Mouse (Mus musculus) frontal cortex, adult (tissue): ENCODE results near the gene Rfwd3.
"Not testable (repeated sequence)": the region's sequence is repeated elsewhere in the genome, so short reads cannot be mapped to it uniquely, and the experiment has no call there.

ENCODE experiments used
- ATAC-seq: cut with Nextera tagmentation; 2 replicates; pipeline ENCODE4 v1.9.2; 2017; ENCODE audit warnings: mild to moderate bottlenecking, moderate library complexity, mixed read lengths; ENCODE audit not compliant: low TSS enrichment

Gene Rfwd3

GRCm38 (mm10) chr8:111299821-111300568, at the start of gene Rfwd3:
Gene Rfwd3, minus strand, starts transcription at chr8:111300222.
- ATAC-seq: peak; percentile 100

- peak; percentile 96 for ATAC-seq
Observed at GRCm38 (mm10) chr8:111343225-111343624, 43.2 kb upstream of the Rfwd3 start.

DNA sequence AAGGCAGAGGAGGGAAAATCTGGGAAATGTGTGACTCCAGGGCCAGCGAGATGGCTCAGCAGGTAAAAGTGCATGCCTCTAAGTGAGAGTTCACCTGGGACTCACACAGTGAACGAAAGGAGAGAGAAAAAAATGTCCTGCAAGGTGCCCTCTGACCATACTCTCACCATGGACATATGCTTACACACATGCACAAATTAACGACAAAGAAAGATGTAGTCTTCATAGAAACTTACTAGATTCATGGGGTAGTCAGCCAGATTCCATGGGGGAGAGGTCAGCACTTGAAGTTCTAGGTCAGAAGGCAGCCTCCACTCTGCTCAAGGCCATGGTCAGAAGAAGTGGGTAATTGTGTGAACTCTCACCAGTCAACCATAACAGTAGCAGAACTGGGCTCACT, 40.2 kb upstream of the Rfwd3 start:
- ATAC-seq: no peak

DNA sequence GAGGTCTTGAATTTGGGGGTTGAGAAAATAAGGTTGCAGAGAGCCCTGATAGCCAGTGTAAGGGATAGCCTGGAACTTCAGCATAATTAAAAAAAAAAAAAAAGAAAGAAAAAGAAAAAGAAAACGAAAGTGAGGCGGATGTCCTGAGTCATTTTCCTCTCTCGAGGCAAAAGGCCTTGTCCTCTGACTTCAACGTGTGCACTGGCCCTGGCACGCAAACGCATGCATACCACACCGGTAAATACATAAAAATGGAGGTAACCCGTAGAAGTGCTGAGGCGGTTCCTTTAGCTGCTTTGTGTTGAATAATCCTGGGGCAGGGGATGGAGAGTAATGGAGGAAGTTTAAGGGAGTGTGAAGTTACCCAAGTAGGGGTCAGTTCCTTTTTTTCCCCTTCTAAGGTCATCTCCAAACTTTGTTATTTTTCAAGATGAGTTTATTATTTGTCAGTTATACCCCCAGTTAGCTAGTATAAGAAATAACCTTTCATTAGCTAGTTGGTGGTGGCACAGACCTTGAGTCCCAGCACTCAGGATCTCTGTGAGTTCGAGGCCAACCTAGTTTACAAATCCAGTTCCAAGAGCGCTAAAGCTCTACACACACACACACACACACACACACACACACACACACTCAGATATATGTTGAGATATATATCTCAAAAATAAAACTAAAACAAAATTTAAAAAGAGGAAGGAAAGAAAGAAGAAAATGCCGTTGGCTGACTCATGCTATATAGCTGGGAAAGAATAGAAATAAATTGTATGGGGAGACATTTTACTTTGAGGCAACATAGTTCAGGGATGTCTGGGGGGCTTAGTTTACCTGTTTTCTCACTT, 38.6 kb upstream of the Rfwd3 start:
- ATAC-seq: no peak

DNA sequence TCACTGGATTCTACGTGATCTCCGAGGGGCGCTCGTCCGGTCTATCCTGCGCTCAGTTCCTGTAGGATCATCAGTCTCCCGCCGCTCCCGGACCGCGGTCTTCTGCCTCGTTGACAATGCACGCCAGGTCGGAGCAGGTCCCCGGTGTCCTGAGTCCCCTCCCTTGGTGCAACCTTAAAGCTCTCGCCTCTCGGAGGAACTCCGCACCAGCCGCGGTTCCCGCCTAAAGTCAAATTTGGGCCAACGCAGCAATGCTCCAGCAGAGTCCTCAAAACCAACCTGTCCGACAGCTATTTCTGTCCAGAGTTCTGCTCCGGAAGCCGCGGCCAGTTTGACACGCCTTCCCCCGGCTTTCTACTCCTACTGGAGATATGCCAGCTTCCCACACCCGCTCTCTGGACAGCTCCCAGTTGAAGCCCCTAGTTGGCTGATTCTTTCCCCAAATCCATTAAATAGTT, 37.9 kb upstream of the Rfwd3 start, which contains the start of gene Mlkl:
Gene Mlkl, minus strand, starts transcription at position 288 of the 458 bp plus-strand sequence.
- ATAC-seq: peak; percentile 69; the same call in 1 of the 2 replicates

GRCm38 (mm10) chr8:111337311-111337889, 37.4 kb upstream of the Rfwd3 start:
- no peak for ATAC-seq

DNA sequence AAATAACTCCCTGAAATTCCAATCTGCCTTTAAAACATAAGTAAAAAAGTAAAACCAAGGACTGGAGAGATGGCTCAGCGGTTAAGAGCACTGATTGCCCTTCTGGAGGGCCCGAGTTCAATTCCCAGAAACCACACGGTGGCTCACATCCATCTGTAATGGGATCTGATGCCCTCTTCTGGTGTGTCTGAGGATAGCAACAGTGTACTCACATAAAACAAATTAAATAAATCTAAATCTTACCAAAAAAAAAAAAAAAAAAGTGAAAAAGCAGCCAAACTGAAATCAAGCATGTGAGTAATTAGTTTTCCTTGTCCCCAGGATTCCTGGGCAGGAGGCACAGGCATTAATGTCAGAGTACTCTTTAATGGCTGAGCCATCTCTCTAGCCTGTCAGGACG, 36.7 kb upstream of the Rfwd3 start:
- no peak for ATAC-seq

GRCm38 (mm10) chr8:111325222-111325790, 25.3 kb upstream of the Rfwd3 start:
- no peak for ATAC-seq

DNA sequence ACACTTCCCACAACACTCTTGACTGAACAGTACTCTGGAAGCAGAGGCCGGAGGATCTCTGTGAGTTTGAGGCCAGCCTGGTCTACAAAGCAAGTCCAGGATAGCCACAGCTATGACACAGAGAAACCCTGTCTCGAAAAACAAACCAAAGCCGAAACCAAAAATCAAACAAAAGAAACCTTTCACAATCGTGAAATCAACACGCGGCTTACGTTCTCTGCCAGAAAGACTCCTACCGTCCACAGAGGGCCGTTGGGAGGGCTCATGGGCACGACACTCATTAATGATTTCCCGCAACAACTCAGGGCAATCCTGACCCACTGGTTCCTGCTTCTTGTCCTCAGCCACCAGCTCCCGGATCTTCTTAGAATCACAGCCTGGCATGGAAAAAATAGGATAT, 14.7 kb upstream of the Rfwd3 start:
- no peak for ATAC-seq

- ATAC-seq: not testable (repeated sequence)
Observed at GRCm38 (mm10) chr8:111313961-111314360, 13.9 kb upstream of the Rfwd3 start.

- no peak for ATAC-seq
Observed at GRCm38 (mm10) chr8:111312758-111313162, 12.7 kb upstream of the Rfwd3 start.

- ATAC-seq: not testable (repeated sequence)
Observed at GRCm38 (mm10) chr8:111310006-111310405, 10.0 kb upstream of the Rfwd3 start.

GRCm38 (mm10) chr8:111305031-111305730, 5.2 kb upstream of the Rfwd3 start:
- ATAC-seq: no peak; the same call in 1 of the 2 replicates

DNA sequence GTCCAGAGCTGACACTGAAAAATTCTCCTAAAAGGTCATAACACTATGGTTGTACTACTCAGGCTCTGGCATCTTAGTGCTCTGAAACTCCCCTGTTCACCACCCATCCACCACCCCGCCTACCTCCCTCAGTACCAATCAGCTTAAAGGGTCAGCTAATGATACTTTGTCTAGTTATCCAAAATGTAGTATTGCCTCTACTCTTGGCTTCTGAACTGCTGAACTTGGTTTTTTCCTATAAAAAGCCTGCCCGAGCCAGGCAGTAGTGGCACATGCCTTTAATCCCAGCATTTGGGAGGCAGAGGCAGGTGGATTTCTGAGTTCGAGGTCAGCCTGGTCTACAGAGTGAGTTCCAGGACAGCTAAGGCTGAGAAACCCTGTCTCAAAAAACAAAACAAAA, 4.3 kb upstream of the Rfwd3 start:
- ATAC-seq: no peak

DNA sequence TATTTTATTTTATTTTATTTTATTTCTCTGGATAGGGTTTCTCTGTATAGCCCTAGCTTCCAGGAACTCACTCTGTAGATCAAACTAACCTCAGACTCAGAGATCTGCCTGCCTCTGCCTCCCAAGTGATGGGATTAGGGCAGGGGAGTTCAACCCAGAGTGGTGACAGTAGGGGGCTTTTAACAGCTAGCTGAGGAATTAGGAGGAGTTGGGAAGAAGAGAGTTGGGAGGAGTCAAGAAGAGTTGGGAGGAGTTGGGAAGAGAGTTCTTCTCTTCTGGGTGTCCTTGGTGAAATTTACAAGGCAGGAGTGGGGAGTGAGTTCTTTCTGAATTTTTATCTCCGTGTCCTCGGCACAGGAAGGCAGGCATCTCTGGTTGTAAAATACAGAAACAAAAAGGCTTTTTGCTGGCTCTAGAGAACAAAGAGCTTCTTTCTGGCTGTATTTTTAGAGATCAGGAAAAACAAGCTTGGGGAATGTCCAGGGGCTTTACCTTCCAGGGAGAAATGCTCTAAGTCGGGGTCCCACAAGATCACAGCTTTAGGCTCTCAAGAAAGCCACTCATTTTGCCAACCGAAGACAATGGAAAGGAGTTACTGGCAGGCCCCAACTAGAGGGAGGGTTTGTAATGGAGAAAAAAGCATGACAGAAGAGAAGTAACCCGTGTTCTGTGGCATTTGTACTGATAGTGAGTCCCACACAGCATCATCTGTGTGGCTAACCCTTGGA, 3.2 kb upstream of the Rfwd3 start:
- ATAC-seq: not testable (repeated sequence)

DNA sequence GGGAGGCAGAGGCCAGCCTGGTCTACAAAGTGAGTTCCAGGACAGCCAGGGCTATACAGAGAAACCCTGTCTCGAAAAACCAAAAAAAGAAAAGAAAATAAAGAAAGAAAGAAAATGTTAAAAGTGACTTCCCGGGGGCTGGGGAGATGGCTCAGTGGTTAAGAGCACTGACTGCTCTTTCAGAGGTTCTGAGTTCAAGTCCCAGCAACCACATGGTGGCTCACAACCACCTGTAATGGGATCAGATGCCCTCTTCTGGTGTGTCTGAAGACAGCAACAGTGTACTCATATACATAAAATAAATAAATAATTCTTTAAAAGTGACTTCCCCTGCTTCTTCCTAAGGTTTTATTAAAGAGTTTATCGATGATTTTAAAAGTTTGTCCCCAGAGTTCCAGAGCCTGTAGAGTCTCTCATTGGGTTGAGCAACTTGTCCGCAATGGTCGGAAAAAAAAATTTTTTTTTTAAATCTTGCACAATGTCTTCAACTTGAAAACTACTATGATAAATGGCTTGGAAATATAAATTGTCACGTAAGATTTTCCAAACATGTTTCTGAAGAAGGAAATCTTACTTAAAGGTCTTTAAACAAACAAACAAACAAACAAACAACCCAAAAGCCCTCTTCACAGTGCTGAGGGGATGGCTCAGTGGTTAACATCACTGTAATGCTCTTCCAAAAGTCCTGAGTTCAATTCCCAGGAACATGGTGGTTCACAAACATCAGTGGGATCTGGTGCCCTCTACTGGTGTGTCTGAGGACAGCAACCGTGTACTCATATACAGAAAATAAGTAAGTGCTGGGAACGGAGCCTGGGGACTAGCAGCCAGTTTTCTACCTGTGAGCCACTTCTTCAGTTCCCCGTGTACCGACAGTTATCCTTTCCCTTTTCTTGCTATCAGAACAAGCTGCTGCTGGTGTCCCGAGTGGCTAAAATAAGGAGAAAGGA, 850 bp upstream of the Rfwd3 start:
- no peak for ATAC-seq

DNA sequence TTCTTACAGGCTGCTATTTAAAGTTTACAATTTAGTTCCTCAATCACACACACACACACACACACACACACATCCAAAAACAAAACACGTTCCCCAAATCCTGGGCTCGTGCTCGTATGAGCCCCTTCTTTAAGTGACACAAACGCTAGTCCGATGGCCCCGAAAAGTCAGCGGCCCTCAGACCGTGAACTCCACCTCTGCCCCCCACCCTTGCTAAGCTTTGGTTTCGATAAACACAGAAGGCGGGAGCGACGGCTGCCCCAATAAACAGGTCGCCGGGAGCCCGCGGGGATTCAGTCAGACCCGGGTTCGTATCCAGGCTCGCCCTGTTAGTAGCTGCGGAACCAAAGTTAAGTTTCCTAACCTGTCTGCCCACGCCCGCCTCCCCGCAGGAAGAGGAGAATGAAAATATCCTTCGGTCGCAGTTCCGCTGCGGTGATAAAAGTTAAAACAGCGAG, 630 bp downstream of the Rfwd3 start:
- ATAC-seq: no peak; the same call in 1 of the 2 replicates

DNA sequence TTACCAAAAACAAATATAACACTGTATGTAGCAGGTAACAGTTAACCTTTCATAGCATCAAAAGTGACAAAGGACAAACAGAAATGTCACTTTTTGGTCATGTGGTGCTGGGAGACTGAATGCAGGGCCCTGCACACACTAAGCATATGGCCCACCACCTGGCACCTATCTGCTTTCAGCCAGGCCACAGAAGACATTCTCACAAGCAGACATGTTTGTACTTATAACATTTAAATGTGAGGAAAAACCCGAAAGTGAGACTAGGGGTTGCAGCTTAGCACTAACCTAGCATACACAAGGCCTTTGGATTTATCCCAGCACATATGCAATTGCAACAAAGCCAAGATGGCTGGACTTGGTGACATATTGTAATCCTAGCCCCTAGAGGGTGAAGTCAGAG, 2.0 kb downstream of the Rfwd3 start:
- no peak for ATAC-seq

DNA sequence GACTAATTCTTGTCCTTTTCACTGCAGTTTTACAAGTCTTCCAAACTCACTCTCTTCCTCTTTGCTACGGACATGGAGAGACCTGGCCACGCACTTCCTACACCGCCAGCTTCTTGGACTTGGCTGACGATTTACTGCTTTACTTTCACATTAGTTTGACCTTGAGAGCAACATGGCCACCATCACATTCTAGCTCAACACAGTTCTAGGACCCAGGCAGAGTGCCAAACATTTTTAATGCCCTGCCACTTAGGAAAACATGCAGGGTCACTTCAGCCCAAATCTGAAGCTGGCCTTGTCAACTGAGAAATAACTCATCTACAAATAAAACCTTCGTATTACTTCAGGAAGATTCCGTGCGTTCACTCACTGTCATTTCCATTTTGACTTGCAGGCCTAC, 8.3 kb downstream of the Rfwd3 start:
- ATAC-seq: no peak
